Mouse (Mus musculus) testis, postnatal 10 days (tissue): ENCODE data around the gene Slc7a15.
A peak's percentile ranks its signal among the peaks of the same experiment; 100 is the strongest.
"Not testable (repeated sequence)": the region's sequence is repeated elsewhere in the genome, so short reads cannot be mapped to it uniquely, and the experiment has no call there.

Experiments
- DNase-seq: peaks from one replicate; pipeline ENCODE4 v3.0.0; 2021; ENCODE audit warnings: low spot score

Gene Slc7a15

DNA sequence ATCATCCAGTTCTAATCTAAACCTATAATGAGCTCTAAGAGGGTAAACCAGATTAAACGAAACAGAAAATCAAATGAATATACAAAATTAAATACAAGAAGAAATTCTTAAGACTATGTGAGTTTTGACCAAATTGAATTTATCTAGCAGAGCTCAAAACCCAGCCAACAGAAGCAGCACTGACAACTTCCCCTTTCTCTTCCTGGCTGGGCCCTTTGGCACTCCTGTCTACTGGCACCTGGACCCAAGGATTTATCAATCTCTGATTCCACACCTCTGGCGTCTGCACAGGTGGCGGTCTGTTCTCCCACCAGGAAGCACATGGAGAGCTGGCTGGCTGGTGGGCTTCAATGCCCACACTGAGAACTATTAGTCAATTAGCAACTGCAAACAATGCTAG is 39.0 kb downstream of the Slc7a15 start:
- DNase-seq: not testable (repeated sequence)

DNA sequence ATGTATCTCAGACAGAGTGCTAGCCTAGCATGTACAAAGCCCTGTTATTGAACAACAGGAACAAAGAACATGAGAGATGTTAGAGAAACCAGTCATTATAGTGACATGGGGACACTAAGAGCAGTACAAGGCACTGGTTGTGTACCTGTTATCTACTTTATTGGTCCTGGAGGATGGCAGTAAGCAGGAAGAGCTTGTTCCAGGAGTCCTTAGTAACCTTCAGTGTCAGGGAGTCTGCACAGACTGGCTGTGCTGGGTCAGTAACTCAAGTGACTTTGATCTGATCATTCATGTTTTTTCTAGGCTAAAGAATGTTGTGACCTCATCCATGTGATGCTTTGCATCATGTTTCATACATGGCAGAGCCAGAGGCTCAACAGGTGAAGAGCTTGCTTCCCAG is 42.7 kb downstream of the Slc7a15 start:
- DNase-seq: no peak

DNA sequence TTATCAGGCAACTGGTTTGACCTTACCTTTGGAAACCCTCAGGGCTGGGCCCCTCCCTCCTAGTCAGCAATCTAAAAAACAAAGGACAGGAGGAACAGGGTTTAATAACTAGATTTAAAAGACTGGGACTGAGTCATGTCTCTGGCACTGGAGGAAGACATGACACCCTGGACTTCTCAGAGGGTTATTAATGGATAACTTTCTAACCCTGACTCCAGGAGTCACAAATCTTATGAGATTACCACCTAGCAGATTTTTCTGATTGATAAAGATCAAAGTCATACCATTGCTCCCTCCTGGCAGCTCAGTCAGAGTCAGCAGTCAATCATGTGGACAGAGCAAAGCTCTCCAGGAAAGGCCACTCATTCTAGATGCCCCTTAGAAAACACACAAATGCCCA is 43.4 kb downstream of the Slc7a15 start:
- DNase-seq: no peak

DNA sequence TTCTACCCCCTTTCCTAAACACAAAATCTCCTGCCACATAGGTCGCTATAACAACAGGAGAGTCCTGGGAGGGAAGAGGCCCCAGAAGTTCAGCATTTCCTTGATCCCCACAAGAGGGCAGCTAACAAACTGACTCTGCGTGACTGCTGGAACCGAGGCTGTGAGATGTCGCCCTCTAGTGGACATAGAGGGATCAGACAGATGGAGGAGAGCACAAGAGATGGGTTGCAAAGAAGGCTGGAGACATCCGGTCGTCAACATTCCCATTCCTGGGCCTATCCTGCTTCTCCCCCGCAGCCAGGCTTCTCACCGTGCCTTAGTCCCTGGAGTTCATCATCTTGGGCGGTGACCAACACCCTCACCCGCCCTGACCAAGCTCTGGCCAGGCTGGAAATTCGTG is 51.5 kb downstream of the Slc7a15 start:
- DNase-seq: peak; percentile 61

DNA sequence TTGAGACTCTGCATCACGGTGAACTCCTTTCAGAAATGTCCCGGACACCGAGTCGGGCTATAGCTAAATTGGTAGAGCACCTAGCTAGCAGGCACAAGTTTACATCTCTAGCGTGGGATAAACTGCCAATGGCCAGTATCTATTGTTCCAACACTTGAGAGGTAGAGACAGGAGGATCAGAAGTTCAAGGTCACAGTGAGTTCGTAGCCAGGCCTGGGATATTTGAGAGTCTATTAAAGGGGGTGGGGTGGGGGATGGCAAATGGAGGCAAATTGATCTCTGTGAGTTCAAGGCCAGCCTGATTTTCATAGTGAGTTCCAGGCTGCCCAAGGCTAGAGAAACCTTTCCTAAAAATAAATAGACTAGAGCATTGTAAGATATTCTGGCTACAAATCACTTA is 52.1 kb downstream of the Slc7a15 start:
- no peak for DNase-seq

DNA sequence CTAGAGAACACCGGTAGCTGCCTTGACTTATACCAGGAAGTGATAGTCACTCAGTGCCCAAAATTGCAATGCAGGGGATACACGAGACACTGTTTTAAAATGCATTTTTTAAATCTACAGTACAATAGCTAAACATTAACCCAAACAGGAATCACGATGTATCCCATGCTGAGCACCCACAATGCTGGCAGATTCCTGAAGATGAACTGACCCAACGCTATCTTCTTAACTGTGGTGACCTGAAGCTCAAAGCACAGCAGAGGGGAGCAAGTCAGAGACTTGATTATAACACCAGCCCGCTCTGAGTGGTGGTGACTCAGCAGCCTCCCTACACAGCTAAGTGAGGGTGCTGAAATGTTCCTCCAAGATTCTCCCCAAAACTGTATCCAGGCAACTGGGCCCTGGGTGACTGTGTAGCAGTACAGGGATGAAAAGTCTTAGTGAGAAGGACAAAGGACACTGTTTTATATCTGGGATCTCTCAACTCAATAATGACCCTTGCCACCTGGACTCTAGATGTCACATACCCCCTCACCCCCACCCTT is 53.7 kb downstream of the Slc7a15 start:
- DNase-seq: no peak

DNA sequence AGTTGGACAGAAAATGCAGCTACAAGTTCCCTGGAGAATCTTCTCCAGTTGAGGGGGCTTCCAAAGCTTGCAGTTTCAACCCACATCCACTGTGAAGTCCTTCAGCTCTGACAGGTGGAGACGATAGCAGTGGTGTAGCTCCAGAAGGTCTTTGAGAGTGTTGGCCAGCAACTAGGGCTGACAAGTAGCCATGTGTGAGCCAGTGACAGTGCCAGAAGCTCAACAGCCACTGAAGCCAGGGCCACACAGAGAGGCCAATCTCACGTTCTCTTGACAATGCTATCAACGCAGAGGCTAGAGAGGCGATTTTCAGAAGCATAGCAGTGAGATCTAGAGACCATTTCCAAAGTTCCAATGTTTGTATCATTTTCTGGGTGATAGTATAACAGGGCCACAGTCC is 56.5 kb downstream of the Slc7a15 start:
- no peak for DNase-seq

DNA sequence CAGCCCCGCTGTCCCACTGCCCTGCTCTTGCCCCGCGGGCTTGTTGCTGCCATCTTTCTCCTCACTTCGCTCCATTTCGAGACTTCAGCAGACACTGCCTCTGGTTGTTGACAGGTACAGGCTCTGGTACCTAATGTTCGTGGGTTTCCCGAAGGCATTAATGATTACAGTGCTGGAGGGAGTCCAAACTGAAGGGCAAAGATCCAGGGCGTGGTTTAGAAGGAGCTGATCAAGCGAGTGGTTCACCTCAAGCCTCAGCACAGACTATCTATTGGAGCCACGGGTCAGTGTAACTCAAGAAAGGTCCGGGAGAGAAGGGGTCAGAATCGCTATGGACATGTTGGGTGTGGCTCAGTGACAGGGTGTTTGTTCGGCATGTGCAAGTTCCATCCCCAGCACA is 59.4 kb downstream of the Slc7a15 start:
- no peak for DNase-seq

DNA sequence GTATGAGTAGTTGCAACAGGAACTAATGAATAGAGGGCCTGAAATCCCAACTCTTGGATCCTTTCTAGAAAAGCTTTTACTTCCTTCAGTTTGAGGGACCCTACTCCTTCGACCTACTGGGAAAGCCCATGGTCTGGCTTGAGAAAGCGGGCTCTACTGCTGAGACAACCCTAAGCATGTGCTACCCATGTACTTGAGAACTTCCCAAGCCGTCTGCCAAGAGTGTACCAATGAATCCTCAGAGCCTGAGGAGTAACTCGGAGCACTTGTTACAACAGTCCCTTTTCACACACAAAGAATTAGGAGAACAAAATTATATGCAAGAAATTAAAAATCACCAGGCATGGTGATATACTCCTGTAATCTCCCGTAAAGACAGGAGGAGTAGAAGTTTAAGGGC is 61.6 kb downstream of the Slc7a15 start:
- DNase-seq: no peak

DNA sequence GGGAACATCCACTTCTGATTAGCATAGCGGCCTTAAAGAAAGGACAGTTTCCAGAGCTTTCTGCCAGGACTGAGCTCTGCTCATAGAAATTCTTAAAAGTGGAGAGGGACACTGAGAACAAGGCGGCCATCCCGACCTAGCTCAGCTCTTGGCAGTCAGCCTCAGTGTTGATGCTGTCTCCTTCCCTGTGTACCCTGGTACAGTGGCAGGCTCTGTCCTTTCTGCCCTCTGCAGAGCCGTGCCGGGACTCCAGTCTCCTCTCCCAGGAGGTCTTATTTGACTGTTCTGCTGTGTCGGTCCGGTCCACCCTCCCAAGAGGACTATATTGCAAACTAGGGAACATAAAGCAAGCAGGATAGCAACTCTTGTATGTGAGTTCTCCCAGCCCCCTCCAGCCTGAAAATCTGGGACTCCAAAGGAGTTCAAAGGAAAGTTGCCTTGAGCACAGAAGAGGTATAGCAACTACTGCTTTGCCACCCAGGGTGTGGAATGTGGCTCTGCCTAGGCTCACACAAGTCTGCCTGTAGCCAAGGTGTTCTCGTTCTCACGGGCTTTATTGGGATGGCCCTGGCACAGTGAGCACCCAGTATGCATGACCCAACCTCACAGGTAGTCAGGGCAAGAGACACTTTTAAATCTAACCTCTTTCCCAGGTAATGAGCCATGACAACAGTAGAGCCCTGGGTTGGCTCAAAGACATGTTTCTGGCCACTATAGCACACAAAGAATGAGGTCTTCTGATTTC is 62.5 kb downstream of the Slc7a15 start:
- DNase-seq: no peak

DNA sequence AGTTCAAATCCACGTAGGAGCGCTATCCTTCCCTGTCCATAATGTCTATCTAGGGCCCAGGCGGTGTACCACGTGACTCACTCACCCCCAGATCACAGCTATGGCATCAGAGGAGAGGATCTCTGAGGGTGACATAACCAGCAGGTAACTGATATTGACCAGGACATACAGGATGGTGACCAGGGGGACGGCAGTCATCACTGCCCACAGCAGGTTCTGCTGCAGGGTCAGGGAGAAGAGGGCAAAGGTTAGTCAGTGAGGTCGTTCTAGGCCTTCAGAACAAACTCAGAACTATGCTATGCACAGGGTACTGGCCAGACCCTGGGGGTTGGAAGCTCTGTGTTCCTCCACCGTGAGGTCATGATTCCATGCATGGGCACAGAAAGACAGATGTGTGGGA is 63.3 kb downstream of the Slc7a15 start:
- no peak for DNase-seq

DNA sequence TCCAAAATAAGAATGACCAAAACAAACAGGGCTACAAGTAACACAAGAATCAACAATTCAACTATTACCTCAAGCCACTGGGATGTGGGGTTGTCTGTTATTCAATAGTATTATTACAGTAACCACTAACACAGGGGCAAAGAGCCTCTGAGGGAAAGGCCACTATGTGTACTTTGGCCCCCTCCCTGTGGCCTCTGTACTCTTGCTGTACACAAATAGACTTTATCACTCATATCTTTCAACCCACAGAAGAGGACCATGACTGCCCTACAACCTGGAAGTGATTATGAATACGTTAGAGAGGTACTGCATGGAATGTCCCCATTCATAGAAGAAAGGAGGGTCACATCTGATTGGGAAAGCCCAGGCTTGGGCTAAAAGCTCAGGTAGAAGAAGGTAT is 64.0 kb downstream of the Slc7a15 start:
- DNase-seq: no peak

DNA sequence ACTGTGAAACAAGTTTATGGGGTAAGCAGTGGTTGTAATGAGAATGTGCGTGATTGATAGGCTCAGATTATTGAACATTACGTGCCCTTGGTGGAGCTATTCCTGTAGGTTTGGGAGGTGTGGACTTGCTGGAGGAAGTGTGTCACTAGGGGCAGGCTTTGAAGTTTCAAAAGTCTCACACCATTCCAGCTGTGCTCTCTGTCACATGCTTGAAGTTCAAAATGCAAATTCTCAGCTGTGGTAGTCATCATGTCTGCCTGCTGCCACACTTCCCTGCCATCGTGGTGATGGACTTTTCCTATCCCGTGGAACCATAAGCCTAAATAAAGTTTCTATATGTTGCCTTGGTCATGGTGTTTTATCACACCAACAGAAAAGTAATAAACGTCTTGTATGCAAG is 71.1 kb downstream of the Slc7a15 start:
- no peak for DNase-seq

DNA sequence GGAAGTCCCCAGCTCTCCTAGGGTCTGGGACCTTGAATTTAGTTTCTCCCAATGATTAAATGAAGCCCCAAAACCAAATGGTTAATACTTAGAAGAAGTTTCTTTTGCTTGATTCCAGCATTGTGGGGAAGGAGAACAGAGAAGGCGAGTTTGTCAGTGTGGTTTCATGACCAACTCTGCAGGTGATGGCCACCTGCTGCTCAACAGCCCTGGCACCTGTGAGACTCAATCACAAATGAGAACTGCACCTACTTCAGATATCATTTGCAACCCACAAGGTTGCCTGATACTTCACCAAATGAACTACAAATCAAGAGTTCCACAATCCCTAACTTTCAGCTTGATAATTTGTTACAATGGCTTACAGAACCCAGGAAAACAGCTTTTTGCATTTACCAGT is 71.7 kb downstream of the Slc7a15 start:
- DNase-seq: no peak

DNA sequence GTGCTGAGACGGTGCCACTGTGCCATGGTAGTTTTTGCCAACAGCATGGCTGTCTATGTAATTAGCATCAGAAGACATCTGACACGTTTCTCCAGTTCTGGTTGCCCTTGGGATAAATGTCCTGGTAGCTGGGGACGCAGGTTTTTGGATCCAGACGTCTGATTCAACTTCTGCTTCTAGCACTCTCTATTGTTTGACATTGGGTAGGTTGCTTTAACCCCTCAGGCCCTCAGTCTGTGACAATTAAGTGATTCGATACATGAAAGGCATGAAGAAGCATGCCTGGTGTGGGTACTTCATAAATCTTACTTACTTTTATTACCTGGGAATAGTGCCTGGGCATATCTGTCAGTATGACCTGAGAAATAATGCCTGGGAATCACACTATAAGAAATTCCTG is 74.8 kb downstream of the Slc7a15 start:
- DNase-seq: no peak

DNA sequence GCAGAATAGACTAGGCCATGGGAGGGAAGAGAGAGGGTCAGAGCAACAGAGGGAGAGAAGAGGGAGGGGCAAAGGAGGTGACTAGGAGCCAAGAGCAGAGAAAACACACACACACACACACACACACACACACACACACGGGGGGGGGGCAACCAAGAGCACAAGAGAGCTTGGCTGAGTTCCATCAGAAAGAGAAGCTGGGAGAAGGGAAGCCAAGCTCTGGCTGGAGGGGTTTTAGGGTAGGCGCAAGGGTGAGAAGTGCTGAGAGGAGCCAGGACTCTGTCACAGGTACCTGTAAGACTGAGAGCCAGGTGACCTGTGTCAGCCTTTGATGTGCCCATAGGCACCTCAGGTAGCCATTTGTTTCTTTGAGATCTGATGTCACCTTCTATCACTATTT is 76.2 kb downstream of the Slc7a15 start:
- no peak for DNase-seq

DNA sequence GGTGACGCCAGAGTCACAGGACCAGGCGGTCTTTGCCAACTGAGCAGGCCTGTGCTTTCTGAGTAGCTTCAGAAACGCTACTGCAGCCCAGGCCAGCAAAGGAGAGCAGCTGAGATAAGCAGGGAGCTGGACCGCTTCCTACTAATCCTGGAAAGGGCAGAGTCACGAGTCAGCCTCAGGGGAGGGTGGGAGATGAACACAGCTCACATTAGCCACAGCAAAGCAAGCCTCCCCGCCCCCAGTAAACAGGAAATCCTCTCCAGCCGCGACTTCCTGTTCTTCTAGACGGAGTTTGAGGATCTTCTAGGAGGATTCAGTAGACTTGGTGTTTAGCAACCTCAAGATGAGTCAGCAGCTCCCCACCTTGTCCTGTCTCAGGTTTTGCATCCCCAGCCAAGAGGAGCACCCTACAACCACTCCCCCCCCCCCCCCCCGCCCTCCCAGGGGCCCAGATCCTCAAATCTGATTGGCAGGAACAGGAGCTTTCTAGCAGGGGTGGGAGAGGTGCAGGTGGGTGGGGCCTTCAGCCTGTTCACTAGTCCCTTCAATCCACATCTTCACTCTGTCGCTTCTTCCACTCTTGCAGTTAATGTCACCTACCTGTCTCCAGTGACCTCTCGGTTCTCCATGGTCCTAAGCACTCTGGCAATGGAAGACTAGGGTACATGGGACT is 77.4 kb downstream of the Slc7a15 start:
- peak; percentile 56 for DNase-seq

DNA sequence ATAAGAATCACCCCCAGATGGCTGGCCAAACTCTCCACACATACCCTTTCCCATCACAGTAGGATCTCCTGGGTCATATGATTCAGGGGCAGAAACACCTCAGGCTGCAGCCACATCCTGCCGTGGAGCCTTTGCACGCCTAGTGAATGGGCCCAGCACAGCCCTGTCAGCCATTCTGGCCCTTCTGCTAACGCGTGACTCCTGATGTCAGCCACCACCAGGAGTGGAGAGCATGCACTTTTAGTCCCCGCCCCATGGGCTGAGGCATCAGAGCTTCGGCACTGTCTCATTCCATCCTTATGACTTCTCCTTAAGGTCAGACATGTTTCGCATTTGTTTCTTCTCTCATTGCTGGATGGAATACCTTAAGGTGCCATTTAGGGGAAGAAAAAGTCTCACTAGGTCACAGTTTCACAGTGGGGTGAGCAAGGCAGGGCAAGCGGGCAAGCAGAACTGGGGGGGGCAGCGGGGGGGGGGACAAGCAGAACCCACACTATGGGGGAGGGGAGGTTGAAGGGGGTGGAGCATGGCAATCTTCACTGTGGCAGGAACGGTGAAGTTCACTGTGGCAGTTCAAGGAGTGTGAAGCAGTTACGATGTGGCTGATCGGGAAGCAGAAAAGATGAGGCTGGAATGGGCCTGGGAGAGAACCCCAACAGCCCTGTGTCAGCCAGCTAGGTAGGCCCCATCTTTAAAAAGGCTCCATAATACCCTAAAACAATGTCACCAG is 79.3 kb downstream of the Slc7a15 start:
- DNase-seq: no peak

DNA sequence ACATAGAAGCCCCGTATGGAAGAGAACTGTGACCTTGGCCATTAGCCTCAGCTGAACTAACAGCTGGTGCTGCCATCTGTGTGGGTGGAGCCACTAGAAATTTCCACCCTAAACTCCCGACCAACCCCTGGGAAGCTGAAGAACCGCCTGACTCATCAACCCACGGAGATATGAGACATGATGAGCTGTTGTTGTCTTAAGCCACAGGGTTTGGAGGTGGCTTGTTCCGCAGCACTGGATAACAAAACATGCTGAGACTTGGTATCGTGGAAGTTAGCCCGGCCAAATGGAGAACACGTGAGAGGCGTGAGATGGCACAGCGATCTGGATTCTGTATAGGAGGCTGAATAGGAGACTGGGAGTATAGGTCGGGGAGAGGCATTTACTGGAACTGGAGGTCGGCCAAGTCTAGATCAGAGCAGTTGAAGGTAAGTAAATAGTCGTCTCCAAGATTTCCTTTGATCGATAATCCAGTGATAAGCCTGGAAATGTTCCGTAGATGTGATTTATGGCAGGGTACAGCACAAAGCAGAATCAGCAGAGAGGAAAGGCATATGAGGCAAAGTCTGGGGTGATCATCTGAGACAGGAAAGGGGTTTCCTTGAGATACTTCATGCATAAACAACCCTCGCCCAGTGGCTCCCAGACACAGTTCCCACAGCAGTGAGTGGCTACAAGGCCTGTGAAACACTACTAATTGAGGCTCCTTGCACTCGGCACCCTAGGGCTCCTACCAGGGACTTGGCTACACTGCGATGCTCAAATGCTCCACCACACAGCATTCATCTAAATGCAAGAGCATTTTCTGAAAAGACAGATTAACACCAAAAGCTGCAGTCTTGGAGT is 87.6 kb downstream of the Slc7a15 start:
- no peak for DNase-seq

DNA sequence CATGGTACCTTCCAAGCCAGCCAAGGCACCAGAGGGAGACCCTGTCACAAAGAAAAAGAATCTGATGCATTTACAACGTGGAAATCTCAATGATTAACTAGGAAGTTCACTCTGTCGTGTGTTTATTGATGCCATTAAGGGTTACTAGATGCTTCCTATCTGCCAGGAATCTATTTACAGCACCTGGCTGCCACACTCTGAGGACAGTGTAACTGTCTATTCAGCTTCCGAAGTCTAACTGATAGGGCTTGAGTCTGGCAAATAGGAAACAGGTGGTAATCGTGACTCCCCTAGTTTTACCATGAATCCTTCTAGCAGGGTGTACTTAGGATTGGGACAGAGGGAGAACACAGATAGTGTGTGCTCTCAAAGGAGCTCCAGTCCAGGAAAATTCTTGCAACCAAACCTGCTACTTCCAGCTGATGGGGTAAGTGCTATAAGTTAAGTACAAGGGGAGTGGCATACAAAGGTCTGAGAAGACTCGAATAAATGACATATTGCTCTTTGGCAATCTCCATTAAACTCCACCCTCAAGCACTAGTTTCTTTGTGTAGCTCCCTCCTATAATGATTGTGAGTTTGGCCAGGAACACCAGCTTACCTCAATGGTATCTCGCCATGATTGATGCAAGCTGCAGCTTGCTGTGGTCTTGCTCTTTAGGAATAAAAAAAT is 88.4 kb downstream of the Slc7a15 start:
- no peak for DNase-seq

DNA sequence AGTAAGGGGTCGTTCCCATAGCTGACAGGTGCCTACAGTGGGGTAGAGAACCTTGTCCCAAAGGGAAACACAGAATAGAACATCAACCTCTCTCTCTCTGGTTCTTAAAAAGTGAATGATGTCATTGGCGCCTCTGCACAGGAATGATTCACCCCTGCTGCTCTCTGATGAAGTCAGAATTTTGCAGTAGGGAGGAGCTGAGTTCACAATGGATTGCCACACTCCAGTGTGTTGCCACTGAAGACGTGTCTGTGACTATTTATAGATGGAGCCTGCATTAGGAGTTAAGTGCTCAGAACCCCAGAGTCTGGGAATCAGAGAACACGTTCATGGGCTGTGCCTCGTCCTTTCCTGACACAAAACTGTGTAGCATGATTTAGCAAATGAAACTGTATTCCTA is 89.2 kb downstream of the Slc7a15 start:
- no peak for DNase-seq
